Mouse (Mus musculus) lung, postnatal 4 days (tissue): ENCODE results near the gene Fam228b.
"Not testable (repeated sequence)": the region's sequence is repeated elsewhere in the genome, so short reads cannot be mapped to it uniquely, and the experiment has no call there.

ENCODE experiments used
- DNase-seq, 2 experiments: peaks; one replicate each; pipeline ENCODE4 v3.0.0; 2021

The Fam228b gene

GRCm38 (mm10) chr12:4740823-4741222 is 28.2 kb downstream of the Fam228b start:
- no peak for DNase-seq

DNA sequence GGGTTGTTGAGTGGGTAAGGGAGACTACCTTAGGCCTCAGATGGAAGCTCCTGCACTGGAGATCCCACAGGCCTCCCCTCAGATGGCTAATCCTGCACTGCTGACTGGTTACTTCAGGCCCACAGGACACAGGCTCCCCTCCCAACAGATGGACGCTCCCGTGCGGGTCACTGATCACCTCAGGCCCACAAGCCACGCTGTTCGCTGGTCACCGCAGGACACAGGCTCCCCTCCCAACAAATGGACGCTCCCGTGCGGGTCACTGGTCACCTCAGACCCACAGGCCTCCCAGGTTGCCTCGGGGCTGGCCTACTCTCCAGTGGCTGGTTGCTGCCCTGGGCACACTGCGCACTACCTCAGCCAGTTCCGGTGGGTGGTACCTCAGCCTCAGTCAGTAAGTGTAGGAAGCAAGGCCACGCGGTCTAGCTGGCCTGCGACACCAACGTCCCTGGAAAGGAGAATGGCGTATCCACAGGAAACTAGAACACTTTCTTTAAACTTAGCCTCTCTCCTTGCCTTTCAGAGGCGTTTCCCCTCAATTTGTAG is 31.0 kb downstream of the Fam228b start, which contains the start of gene Fam228a:
Gene Fam228a, minus strand, starts transcription at position 400 of the 546 bp plus-strand sequence.
- DNase-seq, result no peak

DNA sequence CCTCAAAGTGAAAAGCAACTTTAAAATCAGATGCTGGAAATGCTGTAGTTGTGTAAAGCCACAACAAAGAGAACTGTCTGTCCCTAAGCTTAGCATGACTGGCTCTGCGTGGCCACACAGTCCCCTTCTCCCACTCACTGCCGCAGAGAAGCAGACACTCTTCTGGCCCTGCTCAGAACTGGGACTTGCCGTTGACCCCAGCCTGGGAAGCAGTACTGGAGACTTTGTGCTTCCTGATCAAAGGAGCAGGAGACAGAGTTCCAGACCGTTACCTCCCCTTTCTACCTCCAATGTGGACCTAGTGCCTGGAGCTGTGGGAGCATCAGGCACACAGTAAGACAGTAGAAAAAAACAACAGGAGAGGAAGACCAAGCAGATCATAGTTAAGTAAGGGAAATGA is 36.7 kb downstream of the Fam228b start:
- DNase-seq, result no peak

DNA sequence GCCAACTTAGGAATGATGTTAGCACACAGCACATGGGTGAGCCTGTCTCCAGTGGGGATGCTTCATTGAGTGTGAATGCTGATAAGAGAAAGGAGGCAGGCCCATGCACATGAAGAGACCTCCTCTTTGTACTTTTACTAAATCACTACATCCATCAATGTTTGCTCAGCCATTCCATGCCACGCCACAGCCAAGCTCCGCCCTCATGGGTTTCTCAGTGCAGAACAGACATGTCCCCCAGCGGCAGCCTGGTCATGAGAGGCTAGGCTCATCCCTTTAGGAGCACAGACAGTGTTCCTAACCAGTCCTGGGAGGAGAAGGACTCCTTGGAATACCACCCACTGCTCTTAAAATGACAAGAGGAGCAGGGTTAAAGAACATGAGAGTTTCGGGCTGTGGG is 37.4 kb downstream of the Fam228b start:
- no peak for DNase-seq

GRCm38 (mm10) chr12:4729165-4729564 is 39.9 kb downstream of the Fam228b start:
- no peak for DNase-seq

DNA sequence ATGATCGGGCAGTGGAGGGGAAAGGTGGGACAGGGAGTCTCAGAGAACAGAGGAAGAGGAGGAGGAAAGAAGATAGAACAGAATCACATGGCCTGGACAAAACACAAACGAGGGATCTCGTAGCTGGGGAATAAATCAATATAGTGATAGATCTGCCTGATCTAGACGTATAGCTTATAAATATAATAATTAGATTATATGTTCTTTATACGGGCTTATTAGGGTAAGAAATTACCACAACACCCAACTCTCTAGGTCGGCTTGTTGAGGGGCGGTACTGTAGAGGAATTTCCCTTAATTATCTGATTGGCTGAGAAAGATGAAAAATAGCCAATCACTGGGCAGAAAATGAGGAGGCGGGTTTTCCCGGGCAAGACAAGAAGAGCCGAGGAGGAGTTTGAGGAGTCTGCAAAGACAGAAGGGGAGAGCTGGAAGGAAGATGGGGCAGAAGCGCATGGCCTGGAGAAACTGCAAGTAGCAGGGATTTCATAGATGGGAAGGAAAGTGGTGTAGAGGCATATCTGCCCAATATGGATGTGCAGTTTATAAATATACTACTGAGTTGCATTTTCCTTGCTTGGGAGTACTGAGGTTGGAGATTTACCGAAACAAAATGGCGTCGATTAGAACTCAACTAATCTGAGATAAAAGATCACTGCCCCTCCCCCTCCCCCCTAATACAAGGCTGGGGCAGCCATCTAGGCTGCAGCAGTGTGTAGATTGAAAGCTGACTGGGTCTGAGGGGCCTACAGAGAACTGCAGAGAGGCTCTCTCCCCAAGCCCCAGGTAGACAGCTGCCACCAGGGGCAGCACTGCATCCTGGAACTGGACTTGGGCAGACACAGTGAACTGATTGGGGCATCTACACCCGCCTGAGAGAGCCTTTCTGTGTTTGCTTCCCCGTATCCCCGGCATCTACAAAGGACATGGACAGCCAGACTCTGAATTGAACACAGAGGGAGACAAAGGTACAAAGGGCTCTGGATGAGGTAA is 49.0 kb downstream of the Fam228b start:
- no peak for DNase-seq

GRCm38 (mm10) chr12:4719066-4719761 is 49.9 kb downstream of the Fam228b start:
- DNase-seq, result no peak

DNA sequence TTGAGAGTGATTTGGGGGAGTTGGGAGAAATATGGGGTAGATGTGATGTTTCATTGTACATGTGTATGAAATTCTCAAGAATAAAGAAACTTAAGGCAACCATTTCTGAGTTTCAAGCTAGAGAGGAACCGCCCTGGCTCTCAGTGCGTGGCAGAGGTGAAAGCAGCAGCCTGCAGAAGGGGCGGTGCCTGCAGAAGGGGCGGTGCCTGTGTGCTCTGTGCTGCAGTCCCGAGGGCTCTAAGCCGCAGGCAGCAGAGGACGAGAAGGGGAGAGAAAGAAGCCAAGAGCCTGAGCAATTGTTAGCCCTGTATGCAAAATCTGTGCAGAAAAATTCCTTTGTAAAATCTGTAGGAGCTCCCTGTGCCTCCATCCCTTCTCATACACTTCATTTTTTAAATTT is 51.6 kb downstream of the Fam228b start:
- peak in 1 of 2 experiments; percentile 35 for DNase-seq

GRCm38 (mm10) chr12:4715606-4716005 is 53.5 kb downstream of the Fam228b start:
- no peak for DNase-seq

DNA sequence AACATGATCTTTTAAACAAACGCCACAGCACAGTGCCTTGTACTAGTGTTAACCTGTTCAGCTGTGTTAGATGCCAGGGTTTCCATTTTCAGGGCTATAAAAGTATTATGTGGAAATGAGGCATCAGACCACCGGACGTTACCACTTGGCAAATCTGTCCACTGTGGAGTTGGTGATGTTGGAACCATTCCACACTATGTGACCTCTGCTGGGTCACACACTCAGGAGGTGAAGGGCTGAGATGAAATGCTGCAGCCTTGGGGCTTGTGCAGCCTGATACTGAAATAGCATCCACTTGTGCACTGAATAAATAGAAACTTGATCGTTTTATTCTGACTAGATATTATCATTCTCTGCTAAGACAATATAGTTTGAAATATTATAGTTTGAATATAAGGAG is 55.7 kb downstream of the Fam228b start:
- DNase-seq, result no peak

GRCm38 (mm10) chr12:4709926-4710325 is 59.1 kb downstream of the Fam228b start:
- no peak for DNase-seq

- DNase-seq, result no peak
Observed at GRCm38 (mm10) chr12:4708881-4709604, 60.0 kb downstream of the Fam228b start.

DNA sequence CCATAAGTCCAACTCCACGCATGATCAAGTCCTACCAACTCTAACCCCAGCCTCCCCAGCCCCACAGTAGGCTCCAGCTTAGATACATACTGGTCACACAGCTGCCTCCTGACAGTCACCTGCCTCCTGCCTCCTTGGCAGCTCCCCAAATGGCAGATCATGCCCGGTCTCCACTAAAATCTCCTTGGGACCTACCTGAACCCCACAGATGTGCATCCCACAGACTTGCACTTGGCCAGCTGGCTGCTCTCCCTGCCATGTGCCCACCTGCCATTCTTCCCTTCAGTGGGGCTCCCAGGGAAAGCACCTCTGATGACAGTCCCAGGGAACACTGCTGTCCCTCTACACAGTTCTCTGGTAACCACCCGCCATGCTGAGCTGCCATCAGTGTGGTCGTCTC is 60.8 kb downstream of the Fam228b start:
- DNase-seq, result no peak

GRCm38 (mm10) chr12:4707488-4708017 is 61.5 kb downstream of the Fam228b start:
- DNase-seq, result no peak

DNA sequence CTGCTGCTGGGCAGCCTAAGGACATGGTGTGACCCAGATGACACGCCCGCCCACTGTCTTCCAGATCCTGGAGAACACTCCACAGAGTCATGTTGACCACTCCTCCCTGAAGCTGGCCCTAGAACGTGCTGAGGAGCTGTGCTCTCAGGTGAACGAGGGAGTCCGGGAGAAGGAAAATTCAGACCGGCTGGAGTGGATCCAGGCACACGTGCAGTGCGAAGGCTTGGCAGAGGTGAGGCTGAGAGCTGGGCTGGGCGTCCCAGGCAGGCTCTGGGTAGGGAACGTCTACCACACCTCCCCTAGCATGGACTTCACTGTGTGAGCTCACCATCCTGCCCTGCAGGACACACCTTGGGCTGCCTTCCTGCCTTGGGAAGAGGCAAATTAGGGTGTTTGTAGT is 62.2 kb downstream of the Fam228b start:
- DNase-seq, result peak; percentile 15 to 57

DNA sequence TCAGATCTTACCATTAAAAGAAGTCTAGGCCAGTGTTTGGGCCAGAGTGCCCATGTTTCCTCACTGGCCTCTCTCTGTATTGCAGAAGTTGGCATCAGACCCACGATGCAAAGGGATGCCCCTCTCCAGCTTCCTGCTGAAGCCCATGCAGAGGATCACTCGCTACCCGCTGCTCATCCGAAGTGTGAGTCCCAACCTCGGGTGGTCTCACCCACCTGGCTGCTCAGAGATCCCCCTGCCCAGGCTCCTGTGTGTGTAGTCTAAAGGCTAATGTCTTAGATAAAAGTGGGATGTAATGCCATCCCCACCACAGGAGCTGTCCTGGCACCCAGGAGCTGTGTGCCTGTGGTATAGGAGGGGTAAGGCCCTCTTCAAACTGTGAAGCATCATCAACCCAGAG is 62.9 kb downstream of the Fam228b start:
- no peak for DNase-seq

DNA sequence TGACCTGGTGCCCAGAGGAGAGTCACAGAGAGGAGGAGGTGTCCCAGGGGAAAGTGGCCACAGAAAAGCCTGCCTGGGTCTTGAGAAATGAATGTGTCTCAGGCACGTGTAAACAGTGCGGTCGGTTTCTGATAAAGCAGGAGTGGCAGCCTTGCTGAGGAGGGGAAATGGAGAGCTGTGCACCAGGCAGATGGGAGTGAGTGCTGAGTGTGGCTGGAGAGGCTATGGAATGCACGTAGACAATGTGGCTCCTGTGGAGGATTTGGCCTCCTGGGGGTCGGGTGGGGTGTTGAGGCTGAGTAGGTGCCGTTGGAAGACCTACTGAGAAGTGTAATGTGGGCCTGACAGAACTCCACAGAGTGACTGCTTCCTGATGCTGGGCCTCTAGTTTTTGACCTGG is 63.4 kb downstream of the Fam228b start:
- not testable (repeated sequence) for DNase-seq

- no peak for DNase-seq
Observed at GRCm38 (mm10) chr12:4694534-4694933, 74.5 kb downstream of the Fam228b start.

DNA sequence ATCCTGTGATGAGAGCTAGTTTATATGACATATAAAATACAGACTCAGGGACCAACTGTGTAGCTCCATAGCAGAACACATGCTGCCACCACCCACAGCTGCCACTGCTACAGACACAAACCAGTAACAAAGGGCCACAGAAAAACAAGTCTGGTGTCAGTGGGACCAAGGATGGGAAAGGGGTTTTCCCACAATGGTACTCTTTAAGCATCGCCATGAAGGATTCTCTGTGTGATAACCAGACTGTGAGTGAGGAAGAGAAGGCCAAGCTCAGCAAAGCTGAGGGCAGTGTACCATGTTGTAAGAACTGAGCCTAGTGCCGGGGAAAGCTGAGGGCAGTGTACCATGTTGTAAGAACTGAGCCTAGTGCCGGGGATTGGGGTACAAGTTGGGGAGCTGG is 77.9 kb downstream of the Fam228b start:
- DNase-seq, result no peak
